Mouse (Mus musculus): ENCODE results near the gene Slc22a2.
"Not testable (repeated sequence)": the region's sequence is repeated elsewhere in the genome, so short reads cannot be mapped to it uniquely, and the experiment has no call there.

Slc22a2 gene

GRCm38 (mm10) chr17:12630976-12631730 is 47.2 kb downstream of the Slc22a2 start:
- DNase-seq (ENCODE audit: low read depth, low spot score), result no peak

DNA sequence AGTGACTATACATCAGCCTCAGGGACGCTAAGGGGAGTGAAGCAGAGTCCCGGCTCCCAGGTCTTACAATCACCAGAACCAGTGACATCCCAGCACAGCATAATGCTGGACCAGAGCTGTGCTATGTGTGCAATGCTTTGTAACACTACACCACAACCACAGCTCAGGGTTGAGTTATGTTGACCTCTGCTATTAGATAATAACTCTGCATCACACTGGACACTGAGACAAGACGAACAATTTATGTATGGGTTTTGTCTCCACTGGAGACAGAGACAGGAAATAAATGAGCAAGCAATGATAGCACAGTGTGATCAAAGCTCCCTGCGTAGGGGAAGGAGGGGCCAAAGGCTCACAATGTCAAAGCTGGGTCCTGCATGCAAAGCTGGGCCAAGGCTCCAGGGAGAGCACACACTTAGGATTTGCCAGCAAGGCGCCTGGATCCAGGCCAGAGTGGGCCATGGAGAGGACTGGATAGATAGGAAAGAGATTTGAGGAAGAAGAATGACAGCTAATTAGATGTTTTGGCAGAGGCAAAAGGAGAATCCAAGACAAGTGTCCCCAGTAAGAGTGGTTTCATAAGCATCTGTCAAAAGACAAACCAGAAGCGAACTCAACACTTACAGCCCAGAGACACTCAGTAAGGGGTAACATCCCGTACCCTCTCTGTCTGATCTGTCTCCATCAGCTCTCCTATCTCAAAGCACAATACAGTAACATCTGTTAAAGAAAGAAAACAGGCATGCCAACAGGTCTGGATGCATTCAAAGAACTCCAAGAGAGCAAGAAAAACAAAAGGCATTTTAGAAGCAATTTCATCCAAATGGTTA is 48.1 kb downstream of the Slc22a2 start:
- DNase-seq (ENCODE audit: low read depth, low spot score), result no peak

GRCm38 (mm10) chr17:12634814-12635213 is 50.9 kb downstream of the Slc22a2 start:
- no peak for DNase-seq (ENCODE audit: low read depth, low spot score)

- DNase-seq (ENCODE audit: low read depth, low spot score), result no peak
Observed at GRCm38 (mm10) chr17:12639585-12639984, 55.7 kb downstream of the Slc22a2 start.

- DNase-seq (ENCODE audit: low read depth, low spot score), result no peak
Observed at GRCm38 (mm10) chr17:12641087-12641486, 57.2 kb downstream of the Slc22a2 start.

- DNase-seq (ENCODE audit: low read depth, low spot score), result no peak
Observed at GRCm38 (mm10) chr17:12645461-12645860, 61.5 kb downstream of the Slc22a2 start.

DNA sequence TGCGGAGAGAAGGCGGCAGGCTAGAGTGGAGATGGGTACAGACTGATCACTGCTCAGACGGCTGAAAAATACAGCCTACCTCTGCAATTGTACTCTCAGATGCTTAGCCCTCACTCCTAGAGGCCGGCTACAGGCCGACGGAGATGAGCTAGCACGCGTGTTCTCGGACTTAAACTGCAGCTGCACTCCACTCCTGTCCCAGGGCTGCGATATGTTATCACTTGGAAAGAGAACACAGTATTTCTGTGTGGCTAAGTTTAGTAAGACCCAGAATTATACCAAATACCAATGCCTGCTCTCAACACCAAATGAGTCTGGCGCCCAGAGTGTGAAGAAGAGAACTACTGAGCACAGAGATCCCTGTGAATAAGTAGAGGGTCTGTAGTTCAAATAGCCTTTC is 68.7 kb downstream of the Slc22a2 start:
- DNase-seq (ENCODE audit: low read depth, low spot score), result no peak

DNA sequence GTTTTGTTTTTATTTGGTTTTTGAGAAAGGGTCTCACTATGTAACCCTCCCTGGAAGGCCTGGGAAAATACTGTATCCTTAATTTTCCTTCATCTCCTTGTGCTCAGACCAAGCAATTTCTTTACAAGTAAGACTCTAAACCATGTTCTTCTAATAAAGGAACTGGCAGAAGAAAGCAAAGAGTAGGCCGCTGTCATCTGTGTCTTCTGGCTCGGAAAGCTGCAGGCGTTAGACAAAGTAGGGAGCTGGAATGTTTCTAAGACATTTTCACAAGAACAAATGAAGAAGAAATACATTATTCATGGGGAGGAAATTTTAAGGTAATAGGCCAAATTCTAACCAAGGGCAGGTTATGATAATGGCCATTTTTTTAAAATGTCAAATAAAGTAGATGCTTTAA is 70.1 kb downstream of the Slc22a2 start:
- no peak for DNase-seq (ENCODE audit: low read depth, low spot score)

- DNase-seq (ENCODE audit: low read depth, low spot score), result no peak
Observed at GRCm38 (mm10) chr17:12655826-12656225, 71.9 kb downstream of the Slc22a2 start.

DNA sequence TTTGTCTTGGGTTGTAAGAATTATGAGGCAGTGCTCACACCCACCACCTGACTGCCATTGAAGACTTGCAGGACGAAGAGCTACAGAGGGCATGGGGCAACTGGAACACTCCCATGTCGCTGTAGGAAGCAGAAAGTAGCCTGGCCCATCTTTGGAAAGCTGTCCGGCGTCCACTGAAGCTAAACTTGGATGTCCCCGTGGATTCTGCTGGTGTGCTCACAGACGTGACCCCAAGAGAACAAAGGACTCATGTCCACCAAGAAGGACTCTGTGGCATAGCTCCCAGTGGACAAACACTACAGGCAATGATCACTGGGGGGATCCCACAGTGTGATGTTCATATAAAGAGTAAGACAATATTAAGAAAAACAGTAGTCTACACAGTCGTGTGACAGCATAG is 74.9 kb downstream of the Slc22a2 start:
- no peak for DNase-seq (ENCODE audit: low read depth, low spot score)

DNA sequence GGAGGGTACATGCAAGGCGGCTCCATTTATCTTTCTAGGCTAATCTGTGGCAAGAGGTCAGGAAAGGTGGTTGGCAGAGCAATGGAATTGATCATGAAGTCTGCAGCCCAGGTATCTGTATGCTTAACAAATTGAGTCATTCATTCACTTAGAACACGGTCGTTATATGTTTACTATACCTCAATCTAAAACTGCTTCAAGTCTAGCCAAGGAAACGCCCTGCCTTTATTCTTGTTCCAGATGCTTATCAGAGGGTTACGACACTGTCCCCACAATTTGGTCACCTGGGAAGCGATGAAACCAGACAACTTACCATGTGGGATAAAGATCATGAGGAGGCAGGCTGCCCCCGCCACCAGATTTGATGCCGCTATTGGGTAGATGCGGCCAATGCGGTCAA is 75.3 kb downstream of the Slc22a2 start:
- no peak for DNase-seq (ENCODE audit: low read depth, low spot score)

DNA sequence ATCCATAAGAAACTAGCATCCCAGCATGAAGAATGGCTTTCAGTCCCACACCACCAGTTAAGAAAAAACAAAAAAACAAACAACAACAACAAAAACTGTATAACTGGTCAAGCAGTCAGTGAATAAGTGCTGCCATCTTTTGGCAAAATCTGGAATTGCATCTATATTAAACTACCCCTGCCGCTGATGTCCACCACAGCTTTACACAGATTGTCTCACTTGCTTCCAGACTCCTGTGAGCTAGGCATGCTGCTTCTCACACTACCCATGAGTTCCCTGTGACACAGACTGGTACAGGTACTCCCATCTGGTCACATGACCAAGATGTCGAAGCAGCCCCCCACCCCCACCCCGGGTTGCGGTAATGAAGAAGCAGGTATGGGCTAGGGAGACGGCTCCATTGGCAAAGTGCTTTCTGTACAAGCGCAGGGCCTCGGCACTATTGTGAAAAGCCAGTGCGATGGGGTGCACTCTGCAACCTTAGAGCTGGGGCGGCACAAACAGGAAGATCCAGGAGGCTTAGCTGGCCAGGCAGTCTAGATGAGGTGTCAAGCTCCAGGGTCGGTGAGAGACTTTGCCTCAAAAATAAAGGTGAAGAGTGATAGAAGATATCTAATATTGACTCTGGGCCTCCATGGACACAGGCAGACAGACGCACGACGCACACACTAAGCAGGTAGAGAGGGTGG is 76.8 kb downstream of the Slc22a2 start:
- peak; percentile 16 for DNase-seq (ENCODE audit: low read depth, low spot score)

DNA sequence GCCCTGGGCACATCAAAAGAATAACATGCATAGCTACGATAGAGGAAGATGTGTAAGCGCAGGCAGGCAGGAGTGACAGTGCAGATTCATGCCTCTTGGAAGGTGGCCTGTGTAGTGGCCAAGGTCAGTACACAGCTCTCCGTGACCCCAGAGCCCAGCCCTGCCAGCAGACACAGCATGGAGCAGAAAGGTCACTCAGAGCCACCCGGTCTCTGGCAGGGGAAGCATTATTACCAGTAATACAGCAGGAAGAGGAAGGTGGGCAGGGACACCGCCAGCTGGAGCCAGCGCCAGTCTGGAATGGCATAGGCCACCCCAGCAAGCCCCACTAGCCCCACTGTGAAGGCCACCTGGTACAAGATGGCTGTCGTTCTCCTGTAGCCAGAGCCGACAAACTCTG is 80.2 kb downstream of the Slc22a2 start:
- DNase-seq (ENCODE audit: low read depth, low spot score), result no peak

GRCm38 (mm10) chr17:12668478-12669362 is 84.8 kb downstream of the Slc22a2 start:
- DNase-seq (ENCODE audit: low read depth, low spot score), result no peak

DNA sequence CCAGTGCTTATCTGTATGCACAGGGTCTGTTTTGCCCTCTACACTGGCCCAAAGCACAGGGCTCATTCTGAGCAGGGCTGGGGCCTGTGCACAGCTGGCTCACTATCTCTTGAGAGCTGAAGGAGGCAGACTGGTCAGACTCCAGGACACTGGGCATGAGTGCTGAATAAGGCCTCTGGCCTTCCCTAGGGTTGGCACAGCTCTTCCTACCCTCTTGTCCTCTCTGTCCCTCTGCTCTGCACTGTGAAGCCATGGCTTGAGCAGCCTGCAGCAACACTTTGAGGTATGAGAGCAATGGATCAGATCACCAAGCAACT is 85.4 kb downstream of the Slc22a2 start:
- no peak for DNase-seq (ENCODE audit: low read depth, low spot score)

GRCm38 (mm10) chr17:12671029-12671605 is 87.2 kb downstream of the Slc22a2 start:
- DNase-seq (ENCODE audit: low read depth, low spot score), result no peak

GRCm38 (mm10) chr17:12672285-12672790 is 88.4 kb downstream of the Slc22a2 start:
- DNase-seq (ENCODE audit: low read depth, low spot score), result no peak

GRCm38 (mm10) chr17:12673871-12674270 is 89.9 kb downstream of the Slc22a2 start:
- DNase-seq (ENCODE audit: low read depth, low spot score), result no peak

DNA sequence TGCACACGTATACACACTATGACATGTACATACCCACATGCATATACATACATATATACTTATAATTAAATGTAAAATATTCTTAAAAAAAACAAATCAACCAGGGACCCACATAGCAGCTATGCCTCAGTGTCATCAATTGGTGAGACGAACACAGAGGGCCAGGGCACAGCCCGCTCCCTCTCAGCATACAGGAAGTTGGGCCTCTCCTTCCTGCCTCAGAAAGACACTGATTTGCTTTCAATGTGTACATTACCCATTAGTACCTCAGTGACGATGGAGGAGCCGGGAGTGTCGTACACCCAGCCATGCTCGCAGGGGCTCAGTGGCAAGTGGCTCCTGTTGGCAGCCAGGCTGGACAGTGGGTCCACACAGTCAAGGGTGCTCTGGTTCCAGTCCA is 91.0 kb downstream of the Slc22a2 start:
- DNase-seq (ENCODE audit: low read depth, low spot score), result not testable (repeated sequence)

- DNase-seq (ENCODE audit: low read depth, low spot score), result no peak
Observed at GRCm38 (mm10) chr17:12675646-12676045, 91.7 kb downstream of the Slc22a2 start, which contains the start of gene Slc22a1. TSS of gene Slc22a1 (minus strand) at chr17:12675829.

DNA sequence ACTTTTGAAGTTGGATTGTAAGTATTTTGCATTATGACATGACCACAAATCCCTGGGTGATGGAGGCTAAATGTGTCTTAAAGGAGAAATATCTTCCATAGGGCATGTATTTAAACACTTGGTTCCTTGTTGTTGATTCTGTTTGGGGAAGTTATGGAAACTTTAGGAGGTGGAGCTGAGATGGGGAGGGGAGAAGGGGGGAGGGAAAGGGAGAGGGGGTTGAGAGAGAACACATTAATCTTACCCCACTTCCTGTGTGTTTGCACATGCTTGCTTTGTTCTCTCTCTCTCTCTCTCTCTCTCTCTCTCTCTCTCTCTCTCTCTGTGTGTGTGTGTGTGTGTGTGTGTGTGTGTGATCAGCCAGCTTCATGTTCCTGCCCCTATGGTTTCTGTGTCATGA is 93.2 kb downstream of the Slc22a2 start:
- no peak for DNase-seq (ENCODE audit: low read depth, low spot score)

Data from retina, adult 2 months (tissue).